Mouse (Mus musculus) MEL (cell line): ENCODE measurements around the gene Myo1h. TPM values are rescaled to one million over a fixed set of nuclear protein-coding genes. Genes with fewer than 3 reads are reported as not detected.

Source experiments
- DNase-seq: peaks from one replicate; pipeline ENCODE4 v3.0.0; 2011; ENCODE audit warnings: low read depth, low spot score
- H3K27ac ChIP-seq: 2 replicates; pipeline ENCODE4 v1.5.1; 2012; ENCODE audit warnings: low read depth, mild to moderate bottlenecking, control low read depth, low read length, moderate library complexity; ENCODE audit not compliant: control insufficient read depth
- H3K27me3 ChIP-seq, 2 experiments: fragments of 150-350 bp in 1 of 2; sonication (generic) in 1 of 2; 2 replicates each; pipeline ENCODE4 v1.6.1; 2012; ENCODE audit warnings: low read length in 2 of 2, mild to moderate bottlenecking in 2 of 2, improper control_type of control experiment in 1 of 2, moderate library complexity in 1 of 2; ENCODE audit not compliant: insufficient read depth in 2 of 2, control insufficient read depth in 1 of 2
- H3K36me3 ChIP-seq, 2 experiments: 2 replicates each; pipeline ENCODE4 v1.6.1; 2012 to 2014; ENCODE audit warnings: low read length in 2 of 2, improper control_type of control experiment in 1 of 2, inconsistent platforms in 1 of 2, mild to moderate bottlenecking in 1 of 2; ENCODE audit not compliant: insufficient read depth in 2 of 2, control insufficient read depth in 1 of 2
- H3K4me1 ChIP-seq, 2 experiments: fragments of 150-350 bp in 1 of 2; sonication (generic) in 1 of 2; 2 replicates each; pipeline ENCODE4 v1.6.1; 2012; ENCODE audit warnings: low read length in 2 of 2, improper control_type of control experiment in 1 of 2, mild to moderate bottlenecking in 1 of 2; ENCODE audit not compliant: insufficient read depth in 2 of 2, control insufficient read depth in 1 of 2
- H3K4me3 ChIP-seq, 2 experiments: fragments of 150-350 bp in 1 of 2; sonication (generic) in 1 of 2; 2 replicates each; pipeline ENCODE4 v1.5.1; 2012; ENCODE audit warnings: low read depth in 2 of 2, low read length in 2 of 2, mild to moderate bottlenecking in 2 of 2, moderate library complexity in 2 of 2, control low read depth in 1 of 2, improper control_type of control experiment in 1 of 2; ENCODE audit not compliant: control insufficient read depth in 1 of 2, insufficient read depth in 1 of 2
- H3K79me2 ChIP-seq: 2 replicates; pipeline ENCODE4 v1.6.1; 2012; ENCODE audit warnings: mild to moderate bottlenecking, low read length, moderate library complexity; ENCODE audit not compliant: control insufficient read depth, poor library complexity, insufficient read depth
- H3K9ac ChIP-seq: 2 replicates; pipeline ENCODE4 v1.6.1; 2012; ENCODE audit warnings: low read depth, mild to moderate bottlenecking, control low read depth, low read length, moderate library complexity; ENCODE audit not compliant: control insufficient read depth, poor library complexity, severe bottlenecking
- H3K9me3 ChIP-seq: fragments of 150-350 bp; sonication (generic); replicated peaks from 2 replicates; pipeline ENCODE4 v1.6.1; 2012; ENCODE audit warnings: mild to moderate bottlenecking, low read length, improper control_type of control experiment, moderate library complexity; ENCODE audit not compliant: insufficient read depth
- BHLHE40 ChIP-seq: IDR thresholded peaks from 2 replicates; pipeline ENCODE4 v1.6.1; 2012; ENCODE audit warnings: low read depth, mild to moderate bottlenecking, inconsistent platforms, low read length, improper control_type of control experiment, borderline replicate concordance
- CHD1 ChIP-seq: IDR thresholded peaks from 2 replicates; pipeline ENCODE4 v1.6.1; 2012; ENCODE audit warnings: low read depth, mild to moderate bottlenecking, inconsistent platforms, low read length, improper control_type of control experiment
- CTCF ChIP-seq, 3 experiments: IDR thresholded peaks in 2 of 3; conservative IDR thresholded peaks in 1 of 3; 2 replicates each; pipeline ENCODE4 v1.5.1; 2011 to 2012; ENCODE audit warnings: low read length in 3 of 3, low read depth in 2 of 3, mild to moderate bottlenecking in 2 of 3, improper control_type of control experiment in 1 of 3, inconsistent platforms in 1 of 3, mixed read lengths in 1 of 3, moderate library complexity in 1 of 3; ENCODE audit not compliant: control insufficient read depth in 1 of 3, insufficient read depth in 1 of 3, poor library complexity in 1 of 3, severe bottlenecking in 1 of 3
- GATA1 ChIP-seq: IDR thresholded peaks from 2 replicates; pipeline ENCODE4 v1.6.1; 2011; ENCODE audit warnings: low read depth, low read length, improper control_type of control experiment
- KAT2A ChIP-seq: conservative IDR thresholded peaks from 2 replicates; pipeline ENCODE4 v1.6.1; 2012; ENCODE audit warnings: low read depth, low read length, improper control_type of control experiment, inconsistent platforms
- MEF2A ChIP-seq: IDR thresholded peaks from 2 replicates; pipeline ENCODE4 v1.6.1; 2014; ENCODE audit warnings: low read depth, mild to moderate bottlenecking, inconsistent platforms, low read length, improper control_type of control experiment; ENCODE audit not compliant: poor library complexity, insufficient replicate concordance, severe bottlenecking; ENCODE audit errors: extremely low read depth
- MYB ChIP-seq: IDR thresholded peaks from 2 replicates; pipeline ENCODE4 v1.6.1; 2011; ENCODE audit warnings: mild to moderate bottlenecking, low read depth, low read length, improper control_type of control experiment
- MYC ChIP-seq: IDR thresholded peaks from 2 replicates; pipeline ENCODE4 v1.6.1; 2011; ENCODE audit warnings: low read depth, mild to moderate bottlenecking, low read length, improper control_type of control experiment, moderate library complexity
- NRF1 ChIP-seq: IDR thresholded peaks from 2 replicates; pipeline ENCODE4 v1.6.1; 2014; ENCODE audit warnings: low read depth, mild to moderate bottlenecking, inconsistent platforms, low read length, improper control_type of control experiment, moderate library complexity; ENCODE audit not compliant: poor library complexity, insufficient read depth, severe bottlenecking
- POLR2A ChIP-seq, 2 experiments: IDR thresholded peaks; 2 replicates each; pipeline ENCODE4 v1.6.1; 2011 to 2012; ENCODE audit warnings: low read length in 2 of 2, mild to moderate bottlenecking in 2 of 2, control low read depth in 1 of 2, improper control_type of control experiment in 1 of 2, low read depth in 1 of 2, moderate library complexity in 1 of 2; ENCODE audit not compliant: control insufficient read depth in 1 of 2, insufficient read depth in 1 of 2, poor library complexity in 1 of 2
- POLR2AphosphoS5 ChIP-seq: IDR thresholded peaks from 2 replicates; pipeline ENCODE4 v1.6.1; 2012; ENCODE audit warnings: low read depth, borderline replicate concordance, mild to moderate bottlenecking, inconsistent platforms, low read length, moderate library complexity, mixed read lengths
- RAD21 ChIP-seq: IDR thresholded peaks from 2 replicates; pipeline ENCODE4 v1.6.1; 2011; ENCODE audit warnings: mild to moderate bottlenecking, low read depth, low read length, improper control_type of control experiment
- RCOR1 ChIP-seq: IDR thresholded peaks from 2 replicates; pipeline ENCODE4 v1.6.1; 2012; ENCODE audit warnings: low read depth, mild to moderate bottlenecking, inconsistent platforms, low read length, improper control_type of control experiment
- SMC3 ChIP-seq: IDR thresholded peaks from 2 replicates; pipeline ENCODE4 v1.6.1; 2011; ENCODE audit warnings: low read depth, low read length, improper control_type of control experiment
- TAL1 ChIP-seq: IDR thresholded peaks from 2 replicates; pipeline ENCODE4 v1.6.1; 2012; ENCODE audit warnings: mild to moderate bottlenecking, inconsistent platforms, low read length, moderate library complexity, mixed read lengths
- TBP ChIP-seq: IDR thresholded peaks from 2 replicates; pipeline ENCODE4 v1.8.0; 2011; ENCODE audit warnings: low read depth, low read length, improper control_type of control experiment
- UBTF ChIP-seq: IDR thresholded peaks from 2 replicates; pipeline ENCODE4 v1.6.1; 2012; ENCODE audit warnings: low read depth, mild to moderate bottlenecking, inconsistent platforms, low read length, improper control_type of control experiment, moderate library complexity, borderline replicate concordance; ENCODE audit not compliant: insufficient read depth
- USF1 ChIP-seq: IDR thresholded peaks from 2 replicates; pipeline ENCODE4 v1.6.1; 2014; ENCODE audit warnings: low read depth, mild to moderate bottlenecking, inconsistent platforms, low read length, improper control_type of control experiment, moderate library complexity
- ZC3H11A ChIP-seq: IDR thresholded peaks from 2 replicates; pipeline ENCODE4 v1.6.1; 2012; ENCODE audit warnings: low read depth, mild to moderate bottlenecking, inconsistent platforms, low read length, improper control_type of control experiment
- ZKSCAN1 ChIP-seq: IDR thresholded peaks from 2 replicates; pipeline ENCODE4 v1.6.1; 2012; ENCODE audit warnings: low read depth, mild to moderate bottlenecking, inconsistent platforms, low read length, improper control_type of control experiment, moderate library complexity
- ZMIZ1 ChIP-seq: IDR thresholded peaks from 2 replicates; pipeline ENCODE4 v1.6.1; 2012; ENCODE audit warnings: low read depth, mild to moderate bottlenecking, inconsistent platforms, low read length, improper control_type of control experiment, moderate library complexity
- polyA plus RNA-seq, 2 experiments: library from polyadenylated mRNA; stranded (reverse) in 1 of 2; unstranded in 1 of 2; fragments of >175 nt in 1 of 2; fragments of >200 nt in 1 of 2; gene quantifications; 2 replicates each; pipeline versions ENCODE4 v1.2.1 to v1.2.4; 2012; ENCODE audit warnings: low replicate concordance in 2 of 2, low read depth in 1 of 2; ENCODE audit not compliant: insufficient read length in 2 of 2, insufficient read depth in 1 of 2, missing spikeins in 1 of 2
- total RNA-seq: library from RNA; depleted of rRNA; stranded (reverse); fragments of 300-350 nt; gene quantifications from 2 replicates; pipeline ENCODE4 v1.2.3, GENCODE M21; 2012

The Myo1h gene
- total and polyA plus RNA-seq, 3 experiments = 0.33 to 4.6 TPM; not detected in 1

DNA sequence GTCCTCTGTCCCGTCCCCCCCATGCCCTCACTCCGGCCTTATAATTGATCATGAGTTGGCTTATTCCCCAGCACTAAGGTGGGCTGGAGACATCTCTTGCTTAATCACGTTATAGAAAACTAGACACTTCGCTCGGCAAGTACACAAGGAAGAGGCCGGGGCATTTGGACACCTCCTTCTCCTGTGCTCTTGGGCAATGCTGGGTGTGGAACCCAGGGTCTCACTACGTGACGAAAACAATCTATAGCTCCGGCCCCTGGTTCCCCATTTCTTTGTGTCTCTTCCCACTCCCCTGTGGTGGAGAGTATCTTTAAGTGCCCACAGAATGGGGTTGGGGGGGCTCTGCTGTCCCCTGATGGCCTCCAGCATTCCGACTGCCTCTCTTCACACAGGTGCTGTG lies 58.0 kb downstream of the Myo1h start:
- no peaks in the 10 kb centered on the region for H3K36me3 ChIP-seq
- TF ChIP-seq SMC3 = no peak
- TF ChIP-seq TAL1 = no peak
- no peak for TF ChIP-seq ZMIZ1
- TF ChIP-seq POLR2AphosphoS5 = no peak
- no peak for TF ChIP-seq KAT2A
- TF ChIP-seq NRF1 = no peak
- no peak for TF ChIP-seq BHLHE40
- TF ChIP-seq MYC = no peak
- TF ChIP-seq TBP = no peak
- TF ChIP-seq ZKSCAN1 = no peak
- no peak for TF ChIP-seq GATA1
- no peak for TF ChIP-seq RAD21
- no peak for TF ChIP-seq MEF2A
- no peak for TF ChIP-seq ZC3H11A
- no peak for TF ChIP-seq UBTF
- no peak for TF ChIP-seq POLR2A (IDR thresholded peaks at IDR 0.05; ENCODE audit: control insufficient read depth in 1 of 2, insufficient read depth in 1 of 2, low read depth in 1 of 2, low read length in 2 of 2, poor library complexity in 1 of 2)
- TF ChIP-seq CHD1 = no peak
- no peak for TF ChIP-seq MYB
- TF ChIP-seq USF1 = no peak
- H3K9me3 ChIP-seq = no peaks in the 10 kb centered on the region
- no peak overlapping the region for H3K4me3 ChIP-seq
- DNase-seq = no peak
- H3K4me1 ChIP-seq = 0 out of 4 replicates have a peak, but pooled peaks cover 0 to 6% of the 10 kb centered on the region in 2 experiments
- no peak overlapping the region for H3K27ac ChIP-seq
- no peak overlapping the region for H3K9ac ChIP-seq
- no peaks in the 10 kb centered on the region for H3K27me3 ChIP-seq
- H3K79me2 ChIP-seq = no peaks in the 10 kb centered on the region

GRCm38 (mm10) chr5:114351490-114351889 lies 62.5 kb downstream of the Myo1h start:
- H3K27ac ChIP-seq = no peak overlapping the region

More at GRCm38 (mm10) chr5:114351490-114351889, 62.5 kb downstream of the Myo1h start:
- Histone ChIP-seq H3K4me3 (no peak overlapping the region), H3K79me2 (no peaks in the 10 kb centered on the region), H3K9ac (no peak overlapping the region), H3K4me1 (no peaks in the 10 kb centered on the region), H3K9me3 (no peaks in the 10 kb centered on the region), H3K36me3 (no peaks in the 10 kb centered on the region), H3K27me3 (no peaks in the 10 kb centered on the region)
- DNase-seq = peak; percentile 50
- TF ChIP-seq RCOR1 = no peak
- peak; percentile 38 to 65 (median 56); a peak in 5 of 6 replicates for TF ChIP-seq CTCF (IDR thresholded peaks at IDR 0.05 in 2 of 3, conservative IDR thresholded peaks at IDR 0.05 in 1 of 3; ENCODE audit: control insufficient read depth in 1 of 3, insufficient read depth in 1 of 3, low read depth in 2 of 3, low read length in 3 of 3, poor library complexity in 1 of 3, severe bottlenecking in 1 of 3)
- no peak for TF ChIP-seq UBTF
- TF ChIP-seq ZC3H11A = peak; percentile 29; the same call in 1 of the 2 replicates
- peak; percentile 48 for TF ChIP-seq RAD21
- TF ChIP-seq SMC3 = peak; percentile 60
